Mouse (Mus musculus) cerebellum, adult 11-12 months (tissue): ENCODE measurements at regions not wholly inside any gene's neighbourhood (a gene's known extent, or its start where the extent isn't known, plus 50 kb on each side); places are given as distances from the start of the nearest gene placed in this dataset.
"Not testable (repeated sequence)": the region's sequence is repeated elsewhere in the genome, so short reads cannot be mapped to it uniquely, and the experiment has no call there.

Source experiments
- DNase-seq: peaks from one replicate; pipeline ENCODE4 v3.0.0; 2022

GRCm38 (mm10) chr15:60333573-60334306 lies 317.3 kb upstream of the 4933412E24Rik start:
- DNase-seq = no peak

GRCm38 (mm10) chr15:60317577-60317976 lies 301.2 kb upstream of the 4933412E24Rik start:
- no peak for DNase-seq

- no peak for DNase-seq
Observed at GRCm38 (mm10) chr15:60315210-60315609, 298.8 kb upstream of the 4933412E24Rik start.

GRCm38 (mm10) chr15:60309909-60310308 lies 293.5 kb upstream of the 4933412E24Rik start:
- DNase-seq = no peak

GRCm38 (mm10) chr15:60308968-60309367 lies 292.6 kb upstream of the 4933412E24Rik start:
- DNase-seq = no peak

- no peak for DNase-seq
Observed at GRCm38 (mm10) chr15:60308126-60308525, 291.7 kb upstream of the 4933412E24Rik start.

- no peak for DNase-seq
Observed at GRCm38 (mm10) chr15:60303501-60303900, 287.1 kb upstream of the 4933412E24Rik start.

- DNase-seq = no peak
Observed at GRCm38 (mm10) chr15:60301939-60302338, 285.5 kb upstream of the 4933412E24Rik start.

GRCm38 (mm10) chr15:60285321-60285720 lies 268.9 kb upstream of the 4933412E24Rik start:
- no peak for DNase-seq

- no peak for DNase-seq
Observed at GRCm38 (mm10) chr15:60280378-60280777, 264.0 kb upstream of the 4933412E24Rik start.

- DNase-seq = not testable (repeated sequence)
Observed at GRCm38 (mm10) chr15:60253661-60254060, 237.2 kb upstream of the 4933412E24Rik start.

GRCm38 (mm10) chr15:60226335-60226938 lies 210.0 kb upstream of the 4933412E24Rik start:
- no peak for DNase-seq

- no peak for DNase-seq
Observed at GRCm38 (mm10) chr15:60195070-60195469, 178.7 kb upstream of the 4933412E24Rik start.

- no peak for DNase-seq
Observed at GRCm38 (mm10) chr15:60193157-60193556, 176.7 kb upstream of the 4933412E24Rik start.

- no peak for DNase-seq
Observed at GRCm38 (mm10) chr15:60187002-60187715, 170.7 kb upstream of the 4933412E24Rik start.

GRCm38 (mm10) chr15:60141554-60142070 lies 125.2 kb upstream of the 4933412E24Rik start:
- no peak for DNase-seq

- no peak for DNase-seq
Observed at GRCm38 (mm10) chr15:60136671-60137070, 120.3 kb upstream of the 4933412E24Rik start.

- DNase-seq = no peak
Observed at GRCm38 (mm10) chr15:60134515-60134914, 118.1 kb upstream of the 4933412E24Rik start.

GRCm38 (mm10) chr15:60132701-60133100 lies 116.3 kb upstream of the 4933412E24Rik start:
- DNase-seq = no peak

GRCm38 (mm10) chr15:60124461-60124860 lies 108.0 kb upstream of the 4933412E24Rik start:
- DNase-seq = no peak

GRCm38 (mm10) chr15:60119926-60120325 lies 103.5 kb upstream of the 4933412E24Rik start:
- DNase-seq = no peak

- DNase-seq = no peak
Observed at GRCm38 (mm10) chr15:60111885-60112284, 95.5 kb upstream of the 4933412E24Rik start.

- no peak for DNase-seq
Observed at GRCm38 (mm10) chr15:60111046-60111445, 94.6 kb upstream of the 4933412E24Rik start.

GRCm38 (mm10) chr15:60104126-60104525 lies 87.7 kb upstream of the 4933412E24Rik start:
- no peak for DNase-seq
